Mouse (Mus musculus) lung, embryonic 14.5 days (tissue): ENCODE results near the gene Gucy2f. TPM values are rescaled to one million over a fixed set of nuclear protein-coding genes. Genes with fewer than 3 reads are reported as not detected.

Experiments used
- ATAC-seq: fragments of 200-750 bp; cut with Nextera tagmentation; 2 replicates; pipeline ENCODE4 v1.8.0; 2017; ENCODE audit warnings: mild to moderate bottlenecking, moderate TSS enrichment, moderate library complexity; ENCODE audit not compliant: insufficient read depth
- DNase-seq: peaks from one replicate; pipeline ENCODE4 v3.0.0-alpha.2; 2015
- H3K27ac ChIP-seq: fragments of 300-500 bp; sonication (generic); 2 replicates; pipeline ENCODE4 v1.5.1; 2014; ENCODE audit warnings: low read depth, mild to moderate bottlenecking, moderate library complexity
- H3K27me3 ChIP-seq: fragments of 300-500 bp; sonication (generic); 2 replicates; pipeline ENCODE4 v1.6.1; 2014; ENCODE audit warnings: low read length, control low read depth; ENCODE audit not compliant: insufficient read depth
- H3K36me3 ChIP-seq: fragments of 300-500 bp; sonication (generic); 2 replicates; pipeline ENCODE4 v1.6.1; 2014; ENCODE audit warnings: control low read depth; ENCODE audit not compliant: insufficient read depth
- H3K4me1 ChIP-seq: fragments of 300-500 bp; sonication (generic); 2 replicates; pipeline ENCODE4 v1.6.1; 2014; ENCODE audit warnings: antibody characterized with exemption, control low read depth; ENCODE audit not compliant: insufficient read depth
- H3K4me2 ChIP-seq: fragments of 300-500 bp; sonication (generic); 2 replicates; pipeline ENCODE4 v1.6.1; 2014; ENCODE audit warnings: mild to moderate bottlenecking
- H3K4me3 ChIP-seq: fragments of 300-500 bp; sonication (generic); 2 replicates; pipeline ENCODE4 v1.5.1; 2014; ENCODE audit warnings: low read depth, low read length
- H3K9ac ChIP-seq: fragments of 300-500 bp; sonication (generic); 2 replicates; pipeline ENCODE4 v1.6.1; 2014
- H3K9me3 ChIP-seq: fragments of 300-500 bp; sonication (generic); 2 replicates; pipeline ENCODE4 v1.6.1; 2016; ENCODE audit warnings: low read depth, low read length, control low read depth
- CTCF ChIP-seq: IDR thresholded peaks from 2 replicates; pipeline ENCODE4 v1.5.1; 2016; ENCODE audit warnings: antibody characterized with exemption, low read depth
- whole genome bisulfite sequencing: fragments of 180-500 bp; shearing (Covaris S2); extraction: QIAGEN DNeasy Blood & Tissue Kit; methylation state at CpG from one replicate; pipeline ENCODE4 v1.1.7; 2014; 5-methylcytosine and 5-hydroxymethylcytosine counted together
- polyA plus RNA-seq: library from polyadenylated mRNA; unstranded; fragments of >200 nt; fragmentation: Nextera tagmentation; extraction: Ambion mirVana; gene quantifications from 2 replicates; pipeline ENCODE4 v1.2.1, GENCODE M21; 2014

Gucy2f gene
- polyA plus RNA-seq, 1 experiment from 2014 or later, result 0.09 TPM

DNA sequence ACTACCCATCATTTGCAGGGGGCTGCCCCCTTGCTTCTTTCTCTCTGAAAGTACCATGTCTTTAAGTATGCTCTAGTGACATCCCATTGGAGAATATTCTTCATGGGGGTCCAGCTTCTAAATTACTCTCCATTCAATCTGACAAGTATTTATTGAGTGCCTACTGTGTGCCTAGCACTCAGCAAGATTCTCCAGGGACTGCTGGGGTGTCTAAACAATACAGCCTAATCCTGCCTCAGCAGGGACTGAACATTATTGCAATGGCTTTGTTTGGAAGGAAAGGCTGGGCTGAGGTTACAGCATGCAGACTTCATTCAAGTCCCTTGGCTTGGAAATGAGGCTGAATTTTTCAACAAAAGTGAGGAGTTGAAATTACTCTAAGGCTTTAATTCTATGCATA is 81.0 kb downstream of the Gucy2f start:
- no peak overlapping the region for H3K4me3 ChIP-seq
- H3K4me2 ChIP-seq, result no peak overlapping the region
- no peak for ATAC-seq
- H3K4me1 ChIP-seq, result no peaks in the 10 kb centered on the region
- H3K27ac ChIP-seq, result no peak overlapping the region
- no peaks in the 10 kb centered on the region for H3K36me3 ChIP-seq
- no peak for TF ChIP-seq CTCF
- no peak overlapping the region for H3K9ac ChIP-seq
- H3K27me3 ChIP-seq, result no peaks in the 10 kb centered on the region
- no peak for DNase-seq
- H3K9me3 ChIP-seq, result no peaks in the 10 kb centered on the region

DNA sequence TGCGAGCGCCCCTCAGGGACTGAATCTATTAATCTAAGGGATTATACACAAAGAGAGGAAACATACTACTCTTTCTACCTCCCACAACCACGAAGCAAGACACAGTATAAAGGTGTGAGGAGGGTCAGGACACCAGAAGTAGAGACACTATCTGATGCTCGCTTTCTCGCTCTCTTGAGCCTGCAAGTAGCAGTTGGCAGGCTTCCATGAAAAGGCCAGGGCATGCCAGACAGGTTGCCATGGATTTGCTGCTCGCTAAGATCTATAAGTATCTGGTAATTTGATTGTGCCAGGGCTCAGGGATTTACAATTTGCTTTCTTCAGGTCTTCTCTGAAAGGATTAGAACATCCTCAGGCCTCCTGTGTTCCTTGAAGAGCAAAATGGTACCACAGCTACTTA is 85.5 kb downstream of the Gucy2f start:
- no peaks in the 10 kb centered on the region for H3K4me1 ChIP-seq
- H3K9me3 ChIP-seq, result no peaks in the 10 kb centered on the region
- WGBS, result 70% methylated on average over 6 of the region's 6 CpGs
- no peaks in the 10 kb centered on the region for H3K36me3 ChIP-seq
- no peaks in the 10 kb centered on the region for H3K27me3 ChIP-seq
- no peak overlapping the region for H3K27ac ChIP-seq
- no peak overlapping the region for H3K9ac ChIP-seq
- TF ChIP-seq CTCF, result no peak
- DNase-seq, result no peak
- no peak for ATAC-seq
- H3K4me2 ChIP-seq, result no peak overlapping the region
- no peak overlapping the region for H3K4me3 ChIP-seq

DNA sequence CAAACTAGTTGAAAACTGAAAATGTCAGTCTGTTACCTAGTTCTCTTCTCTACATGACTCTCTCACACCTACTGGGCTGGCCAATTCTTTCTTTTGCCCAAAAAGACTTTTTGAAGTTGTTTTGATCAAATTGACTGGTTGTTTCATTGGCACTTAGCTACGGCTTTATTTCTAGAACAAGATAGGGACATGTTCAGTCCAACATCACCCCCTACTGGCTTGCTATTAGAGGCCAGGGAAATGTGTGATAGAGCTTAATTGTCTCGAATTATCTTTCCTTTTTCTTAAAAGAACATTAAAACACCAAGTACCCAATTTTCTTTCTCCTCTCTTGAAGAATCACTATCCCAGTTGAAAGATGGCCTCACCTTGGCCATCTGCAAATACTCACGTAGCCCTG is 99.8 kb downstream of the Gucy2f start:
- WGBS, result 43% methylated on average over 3 of the region's 3 CpGs
- peak; percentile 56 for TF ChIP-seq CTCF
- Histone ChIP-seq H3K4me1 (no peaks in the 10 kb centered on the region), H3K9ac (no peak overlapping the region), H3K9me3 (no peaks in the 10 kb centered on the region), H3K27me3 (no peaks in the 10 kb centered on the region), H3K4me2 (no peak overlapping the region), H3K27ac (no peak overlapping the region), H3K36me3 (no peaks in the 10 kb centered on the region), H3K4me3 (no peak overlapping the region)
- DNase-seq (peak; percentile 62), ATAC-seq (no peak)

DNA sequence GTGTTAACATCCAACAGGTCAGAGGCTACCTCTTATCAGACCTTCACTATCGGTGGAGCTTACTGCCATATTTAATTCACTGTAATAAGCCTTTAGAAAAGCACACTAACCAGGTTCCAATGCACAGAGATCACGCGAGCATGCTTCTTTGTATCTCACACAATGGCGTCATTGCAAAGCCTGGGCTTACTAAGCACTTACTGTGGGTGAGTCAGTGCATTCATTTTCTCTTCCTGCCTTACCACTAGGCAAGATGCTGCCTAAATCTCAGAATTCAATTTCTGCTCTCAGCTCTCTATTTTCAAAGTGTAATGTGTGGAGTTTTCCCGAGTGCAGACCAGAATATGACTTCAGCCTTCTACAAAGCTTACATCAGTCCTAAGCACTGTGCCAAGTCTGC is 101.2 kb downstream of the Gucy2f start:
- Histone ChIP-seq H3K27ac (no peak overlapping the region), H3K36me3 (no peaks in the 10 kb centered on the region), H3K4me1 (no peaks in the 10 kb centered on the region), H3K9me3 (no peaks in the 10 kb centered on the region), H3K27me3 (no peaks in the 10 kb centered on the region), H3K4me3 (no peak overlapping the region), H3K9ac (no peak overlapping the region), H3K4me2 (no peak overlapping the region)
- no peak for TF ChIP-seq CTCF
- ATAC-seq (no peak), DNase-seq (no peak)
- 76% methylated on average over 5 of the region's 5 CpGs for WGBS

DNA sequence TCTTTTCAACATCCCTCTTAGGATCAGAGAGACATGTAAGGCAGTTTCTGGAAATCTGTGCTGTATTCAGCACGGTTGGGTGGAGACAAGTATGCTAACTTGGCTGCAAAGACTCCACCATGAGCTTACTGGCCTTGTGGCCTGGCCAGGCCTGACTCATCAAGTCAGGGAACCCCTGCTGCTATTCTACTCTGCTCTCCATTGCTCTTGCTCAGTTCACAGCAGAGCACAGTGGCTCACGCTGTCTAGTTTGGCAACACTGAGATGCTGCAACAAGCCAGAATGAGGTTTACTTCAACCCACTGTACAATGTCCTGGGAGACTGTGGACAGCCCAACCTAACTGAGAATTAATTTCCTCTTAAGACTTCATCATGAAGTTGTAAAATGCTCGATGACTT is 134.1 kb downstream of the Gucy2f start:
- H3K27ac ChIP-seq, result no peak overlapping the region
- no peak overlapping the region for H3K9ac ChIP-seq
- H3K4me1 ChIP-seq, result no peaks in the 10 kb centered on the region
- H3K36me3 ChIP-seq, result no peaks in the 10 kb centered on the region
- no peak overlapping the region for H3K4me2 ChIP-seq
- no peaks in the 10 kb centered on the region for H3K27me3 ChIP-seq
- H3K4me3 ChIP-seq, result no peak overlapping the region
- no peak for DNase-seq
- WGBS, result 75% methylated on average over 3 of the region's 3 CpGs
- H3K9me3 ChIP-seq, result no peaks in the 10 kb centered on the region
- ATAC-seq, result no peak
- TF ChIP-seq CTCF, result no peak

Other genes with a start within 250 kb of the Gucy2f start
- gene Nxt2, start 29.8 kb upstream of the Gucy2f start, polyA plus RNA-seq, result 21.6 and 22.1 TPM in 2 replicates
- 29.4 and 29.6 TPM in 2 replicates for gene Kcne1l, start 109.4 kb upstream of the Gucy2f start, polyA plus RNA-seq
- gene Acsl4, start 193.6 kb upstream of the Gucy2f start, polyA plus RNA-seq, result 20.0 and 20.8 TPM in 2 replicates